16 mouse cellular contexts compared by ENCODE assay signal in the genomic region with DNA sequence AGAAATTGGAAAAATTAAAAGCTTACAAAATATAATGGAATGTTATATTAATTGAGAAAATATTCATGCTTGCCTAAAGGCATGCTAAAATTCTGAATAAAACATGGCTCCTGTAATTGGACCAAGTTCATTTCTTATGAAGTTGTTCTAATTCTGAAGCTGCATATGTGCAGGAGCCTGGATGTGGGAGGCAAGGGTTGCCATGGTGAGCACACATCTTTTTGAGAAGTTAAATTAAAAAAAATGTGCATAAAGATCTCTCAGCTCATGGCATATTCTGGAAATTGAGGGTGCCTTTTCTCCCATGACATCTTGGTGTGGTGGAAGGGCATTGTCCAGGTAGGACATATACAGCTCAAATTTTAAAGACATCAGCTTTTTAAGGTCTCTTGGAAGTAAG. TPM values are rescaled to one million over a fixed set of nuclear protein-coding genes. Genes with fewer than 3 reads are reported as not detected.
DNase-seq lines count a peak whose midpoint lies in the region; ATAC-seq lines count a peak whose summit lies in the region.
"Had no signal": no experiment of that assay in that cellular context is flagged by ENCODE, and none has a peak within 500 bp of the region (broad histone marks: within the 10 kb centered on the region; RNA-seq: fewer than 3 reads in every experiment).

No protein-coding gene starts in this region.

- peaks cover 17% of the 10 kb centered on the region for H3K4me1 ChIP-seq in forebrain, embryonic 12.5 days
- 0 out of 2 replicates have a peak, but pooled peaks cover 4% of the 10 kb centered on the region for H3K4me1 ChIP-seq in forebrain, embryonic 11.5 days (replicated peaks; ENCODE audit: control insufficient read depth, insufficient read depth, low read length)
- H3K4me1 ChIP-seq in midbrain, embryonic 13.5 days (replicated peaks): peaks cover 19% of the 10 kb centered on the region
- H3K4me1 ChIP-seq in midbrain, embryonic 10.5 days: peaks cover 33% of the 10 kb centered on the region

- H3K9ac ChIP-seq in forebrain, embryonic 12.5 days: no peak overlapping the region
- H3K9ac ChIP-seq in forebrain, embryonic 11.5 days (ENCODE audit: low read length): no peak overlapping the region
- H3K9ac ChIP-seq in midbrain, embryonic 13.5 days (replicated peaks): no peak overlapping the region
- H3K9ac ChIP-seq: embryonic facial prominence, embryonic 15.5 days; lung, embryonic 14.5 days had no signal

- no peak for ATAC-seq in forebrain, embryonic 12.5 days (ENCODE audit: low FRiP score)
- no peak for ATAC-seq in forebrain, embryonic 11.5 days (replicated peaks; ENCODE audit: low FRiP score)
- ATAC-seq in midbrain, embryonic 13.5 days: no peak
- ATAC-seq: intestine, embryonic 16.5 days had no signal

- H3K9me3 ChIP-seq in forebrain, embryonic 12.5 days: no peaks in the 10 kb centered on the region
- no peaks in the 10 kb centered on the region for H3K9me3 ChIP-seq in forebrain, embryonic 11.5 days (ENCODE audit: control insufficient read depth, low read length)
- no peaks in the 10 kb centered on the region for H3K9me3 ChIP-seq in midbrain, embryonic 13.5 days
- no peaks in the 10 kb centered on the region for H3K9me3 ChIP-seq in midbrain, embryonic 10.5 days (replicated peaks)
- H3K9me3 ChIP-seq: embryonic facial prominence, embryonic 15.5 days had no signal

- no peaks in the 10 kb centered on the region for H3K36me3 ChIP-seq in forebrain, embryonic 12.5 days (replicated peaks)
- no peaks in the 10 kb centered on the region for H3K36me3 ChIP-seq in forebrain, embryonic 11.5 days (ENCODE audit: control insufficient read depth, insufficient read depth, low read length)
- H3K36me3 ChIP-seq in midbrain, embryonic 13.5 days: no peaks in the 10 kb centered on the region
- no peaks in the 10 kb centered on the region for H3K36me3 ChIP-seq in midbrain, embryonic 10.5 days
- H3K36me3 ChIP-seq: embryonic facial prominence, embryonic 15.5 days had no signal

- peaks cover 18% of the 10 kb centered on the region for H3K27me3 ChIP-seq in forebrain, embryonic 12.5 days
- H3K27me3 ChIP-seq in forebrain, embryonic 11.5 days (ENCODE audit: control insufficient read depth, insufficient read depth, low read length): peaks cover 9% of the 10 kb centered on the region
- peaks cover 10% of the 10 kb centered on the region; the same call in 1 of the 2 replicates for H3K27me3 ChIP-seq in midbrain, embryonic 13.5 days
- H3K27me3 ChIP-seq in midbrain, embryonic 10.5 days (ENCODE audit: low read depth, poor library complexity, severe bottlenecking): peaks cover 52% of the 10 kb centered on the region

- peak overlapping the region; percentile 79; the same call in 1 of the 2 replicates for H3K4me3 ChIP-seq in forebrain, embryonic 12.5 days (replicated peaks)
- no peak overlapping the region for H3K4me3 ChIP-seq in forebrain, embryonic 11.5 days (ENCODE audit: low read depth, low read length)
- peak overlapping the region; percentile 85 for H3K4me3 ChIP-seq in midbrain, embryonic 13.5 days (replicated peaks)
- H3K4me3 ChIP-seq in midbrain, embryonic 10.5 days: no peak overlapping the region

- no peak overlapping the region for H3K27ac ChIP-seq in forebrain, embryonic 12.5 days
- no peak overlapping the region for H3K27ac ChIP-seq in forebrain, embryonic 11.5 days (ENCODE audit: low read depth, low read length)
- H3K27ac ChIP-seq in midbrain, embryonic 13.5 days: no peak overlapping the region
- no peak overlapping the region for H3K27ac ChIP-seq in midbrain, embryonic 10.5 days (replicated peaks)
- H3K27ac ChIP-seq: embryonic facial prominence, embryonic 15.5 days had no signal

- peak overlapping the region; percentile 89 for H3K4me2 ChIP-seq in forebrain, embryonic 12.5 days
- H3K4me2 ChIP-seq in forebrain, embryonic 11.5 days (ENCODE audit: low read depth, low read length, severe bottlenecking): no peak overlapping the region
- peak overlapping the region; percentile 83 for H3K4me2 ChIP-seq in midbrain, embryonic 13.5 days (replicated peaks)

- no peak for DNase-seq in forebrain, embryonic 11.5 days (ENCODE audit: low spot score)
- DNase-seq in midbrain, embryonic 10.5 days (ENCODE audit: low spot score): no peak
- DNase-seq in layer of hippocampus, adult 9-11 months: peak; percentile 45
- DNase-seq in right cerebral cortex, postnatal 36 days (ENCODE audit: low spot score in 2 of 2): peak; percentile 27 to 56
- no peak for DNase-seq in spleen, adult 18-20 months
- no peak for DNase-seq in cerebellum, adult 9-11 months
- DNase-seq: adrenal gland, postnatal 25 days; cerebellum, adult 18-20 months; gastrocnemius, postnatal 10 days; lung, embryonic 14.5 days had no signal

RNA-seq across cellular contexts. Expression of a gene that starts 3.4 kb away (rescaled TPM):
- 5.4 and 8.3 TPM in 2 replicates for polyA plus RNA-seq in forebrain, embryonic 12.5 days (2016; fragmentation: Nextera tagmentation; extraction: Ambion mirVana)
- polyA plus RNA-seq in forebrain, embryonic 11.5 days (2014; fragmentation: Nextera tagmentation; extraction: Ambion mirVana): 2.6 and 3.2 TPM in 2 replicates
- 8.3 and 9.2 TPM in 2 replicates for polyA plus RNA-seq in midbrain, embryonic 13.5 days (2015; fragmentation: Nextera tagmentation; extraction: Ambion mirVana)
- polyA plus RNA-seq in midbrain, embryonic 10.5 days (2016; fragmentation: Nextera tagmentation; extraction: Ambion mirVana): 0.31 and 0.62 TPM in 2 replicates
- polyA plus RNA-seq: large intestine, adult 2 months; thymus, postnatal 0 days had no signal

Comparison
In these comparisons a context has a peak if more than half of its experiments do, and no peak if none do; other contexts are left out.
1. H3K4me3 ChIP-seq: peak in forebrain, embryonic 12.5 days (single experiment) and midbrain, embryonic 13.5 days (single experiment); none in forebrain, embryonic 11.5 days (single experiment) and midbrain, embryonic 10.5 days (single experiment).
2. DNase-seq: peak in layer of hippocampus, adult 9-11 months (single experiment) and right cerebral cortex, postnatal 36 days (2 of 2); none in forebrain, embryonic 11.5 days (single experiment), midbrain, embryonic 10.5 days (single experiment), spleen, adult 18-20 months (0 of 2) and cerebellum, adult 9-11 months (single experiment).